Mouse (Mus musculus): ENCODE data around the gene Rccd1.

The Rccd1 gene

GRCm38 (mm10) chr7:80346830-80347229 lies 22.6 kb upstream of the Rccd1 start:
- CTCF ChIA-PET: no interaction called here

- CTCF ChIA-PET: no interaction called here
These were observed 21.9 kb upstream of the Rccd1 start for GRCm38 (mm10) chr7:80346173-80346572.

GRCm38 (mm10) chr7:80343270-80344018 lies 19.2 kb upstream of the Rccd1 start:
- CTCF ChIA-PET: interaction anchor here (0.6 to 3.1 kb wide), 4 partner anchors 14 to 269 kb away, joined by 3 to 10 read pairs (median 4); no protein-coding TSS in a partner anchor

GRCm38 (mm10) chr7:80342858-80343257 lies 18.6 kb upstream of the Rccd1 start, which contains the start of gene Hddc3:
TSS of gene Hddc3 (plus strand) at chr7:80343104.
- CTCF ChIA-PET: interaction anchor here (0.6 to 3.1 kb wide), 4 partner anchors 13 to 269 kb away, joined by 3 to 10 read pairs (median 4); no protein-coding TSS in a partner anchor

- CTCF ChIA-PET: interaction anchor here (0.9 to 3.1 kb wide), 2 partner anchors 27 to 37 kb away, joined by 3 to 10 read pairs; no protein-coding TSS in a partner anchor
These were observed 17.5 kb upstream of the Rccd1 start for GRCm38 (mm10) chr7:80341793-80342192.

GRCm38 (mm10) chr7:80340793-80341192 lies 16.5 kb upstream of the Rccd1 start, which contains the start of gene Unc45a:
TSS of gene Unc45a (minus strand) at chr7:80341005.
- CTCF ChIA-PET: interaction anchor here (0.8 to 3.1 kb wide), 2 partner anchors 29 to 38 kb away, joined by 4 to 10 read pairs; no protein-coding TSS in a partner anchor

- CTCF ChIA-PET: interaction anchor here (0.6 to 3.1 kb wide), 6 partner anchors 15 to 93 kb away, joined by 3 to 10 read pairs (median 7); no protein-coding TSS in a partner anchor
These were observed 15.8 kb upstream of the Rccd1 start for GRCm38 (mm10) chr7:80339793-80340628.

- CTCF ChIA-PET: interaction anchor here (0.6 to 0.8 kb wide), 4 partner anchors 47 to 199 kb away, joined by 3 to 10 read pairs (median 4); no protein-coding TSS in a partner anchor
These were observed 15.1 kb upstream of the Rccd1 start for GRCm38 (mm10) chr7:80339371-80339770.

GRCm38 (mm10) chr7:80336932-80337331 lies 12.7 kb upstream of the Rccd1 start:
- CTCF ChIA-PET: no interaction called here

GRCm38 (mm10) chr7:80334848-80335247 lies 10.6 kb upstream of the Rccd1 start:
- CTCF ChIA-PET: no interaction called here

- CTCF ChIA-PET: no interaction called here
These were observed 7.2 kb upstream of the Rccd1 start for GRCm38 (mm10) chr7:80331433-80331832.

GRCm38 (mm10) chr7:80330278-80330677 lies 6.0 kb upstream of the Rccd1 start:
- CTCF ChIA-PET: no interaction called here

GRCm38 (mm10) chr7:80326076-80326475 lies 1.8 kb upstream of the Rccd1 start:
- CTCF ChIA-PET: no interaction called here

- CTCF ChIA-PET: interaction anchor here (0.6 to 0.7 kb wide), 2 partner anchors 9 to 302 kb away, joined by 5 to 11 read pairs; no protein-coding TSS in a partner anchor
These were observed 1.1 kb upstream of the Rccd1 start for GRCm38 (mm10) chr7:80325292-80325868.

- CTCF ChIA-PET: interaction anchor here (0.6 to 0.7 kb wide), 6 partner anchors 9 to 302 kb away, joined by 3 to 11 read pairs (median 4); no protein-coding TSS in a partner anchor
These were observed 514 bp upstream of the Rccd1 start for GRCm38 (mm10) chr7:80324816-80325119.

GRCm38 (mm10) chr7:80323336-80323735 lies 918 bp downstream of the Rccd1 start:
- CTCF ChIA-PET: interaction anchor here (0.6 kb wide), 1 partner anchor 37 kb away, joined by 6 read pairs; no protein-coding TSS in a partner anchor

GRCm38 (mm10) chr7:80319846-80320496 lies 4.3 kb downstream of the Rccd1 start:
- CTCF ChIA-PET: interaction anchor here (0.5 kb wide), 1 partner anchor 211 kb away, joined by 3 read pairs; no protein-coding TSS in a partner anchor

GRCm38 (mm10) chr7:80318670-80319069 lies 5.6 kb downstream of the Rccd1 start:
- CTCF ChIA-PET: interaction anchor here (0.6 kb wide), 2 partner anchors 14 to 178 kb away, joined by 3 to 6 read pairs; no protein-coding TSS in a partner anchor

GRCm38 (mm10) chr7:80317439-80318115 lies 6.7 kb downstream of the Rccd1 start:
- CTCF ChIA-PET: no interaction called here

- CTCF ChIA-PET: no interaction called here
These were observed 8.5 kb downstream of the Rccd1 start for GRCm38 (mm10) chr7:80315733-80316132.

Data from spleen, embryonic (tissue).